Mouse (Mus musculus): ENCODE data around the gene Clip3. TPM values are rescaled to one million over a fixed set of nuclear protein-coding genes. Genes with fewer than 3 reads are reported as not detected.

Clip3 gene
- polyA plus RNA-seq, 1 experiment from 2014 or later: 0.76 TPM

- H3K27ac ChIP-seq (replicated peaks): peak within 1 kb of the TSS; percentile 98
- no peaks in the 10 kb centered on the region for H3K36me3 ChIP-seq (replicated peaks)
- H3K9ac ChIP-seq: peak within 1 kb of the TSS; percentile 70
- no peaks in the 10 kb centered on the region for H3K9me3 ChIP-seq (replicated peaks)
- H3K27me3 ChIP-seq: no peaks in the 10 kb centered on the region
- H3K4me3 ChIP-seq (replicated peaks): peak within 1 kb of the TSS; percentile 79
- H3K4me2 ChIP-seq: peak within 1 kb of the TSS; percentile 95
- under 1% methylated on average over 49 of the region's 49 CpGs for WGBS (ENCODE audit: insufficient replicate concordance)
- ATAC-seq (ENCODE audit: insufficient read depth): peak; percentile 91
- peaks cover 33% of the 10 kb centered on the region for H3K4me1 ChIP-seq (replicated peaks)
Observed at GRCm38 (mm10) chr7:30279951-30280669, 11.4 kb upstream of the Clip3 start, which contains the start of the genes Thap8 and Wdr62. Thap8 (plus strand) TSS chr7:30280094. Wdr62 (minus strand) TSS chr7:30280419.

- whole genome bisulfite sequencing (ENCODE audit: insufficient replicate concordance): under 1% methylated on average over 20 of the region's 20 CpGs
- peak; percentile 31 for ATAC-seq (ENCODE audit: insufficient read depth)
- Histone ChIP-seq H3K27ac (replicated peaks) (peak overlapping the region; percentile 98), H3K4me3 (replicated peaks) (peak overlapping the region; percentile 79), H3K9ac (peak overlapping the region; percentile 31), H3K4me2 (peak overlapping the region; percentile 95), H3K4me1 (replicated peaks) (peaks cover 33% of the 10 kb centered on the region), H3K36me3 (replicated peaks) (no peaks in the 10 kb centered on the region), H3K9me3 (replicated peaks) (no peaks in the 10 kb centered on the region), H3K27me3 (0 out of 2 replicates have a peak, but pooled peaks cover 3% of the 10 kb centered on the region)
Observed at GRCm38 (mm10) chr7:30280670-30281138, 10.8 kb upstream of the Clip3 start.

- no peak for ATAC-seq (ENCODE audit: insufficient read depth)
- 60% methylated on average over 4 of the region's 4 CpGs for WGBS (ENCODE audit: insufficient replicate concordance)
- Histone ChIP-seq H3K4me1 (replicated peaks) (peaks cover 33% of the 10 kb centered on the region), H3K9me3 (replicated peaks) (no peaks in the 10 kb centered on the region), H3K9ac (no peak overlapping the region), H3K36me3 (replicated peaks) (no peaks in the 10 kb centered on the region), H3K4me2 (peak overlapping the region; percentile 95), H3K27me3 (0 out of 2 replicates have a peak, but pooled peaks cover 7% of the 10 kb centered on the region), H3K27ac (replicated peaks) (no peak overlapping the region), H3K4me3 (replicated peaks) (no peak overlapping the region)
Observed at GRCm38 (mm10) chr7:30281522-30281921, 10.0 kb upstream of the Clip3 start.

- 63% methylated on average over 7 of the region's 7 CpGs for WGBS (ENCODE audit: insufficient replicate concordance)
- Histone ChIP-seq H3K27ac (replicated peaks) (no peak overlapping the region), H3K4me2 (no peak overlapping the region), H3K4me1 (replicated peaks) (peaks cover 30% of the 10 kb centered on the region), H3K9ac (no peak overlapping the region), H3K9me3 (replicated peaks) (no peaks in the 10 kb centered on the region), H3K36me3 (replicated peaks) (no peaks in the 10 kb centered on the region), H3K27me3 (0 out of 2 replicates have a peak, but pooled peaks cover 7% of the 10 kb centered on the region), H3K4me3 (replicated peaks) (no peak overlapping the region)
- ATAC-seq (ENCODE audit: insufficient read depth): no peak
Observed at GRCm38 (mm10) chr7:30282740-30283139, 8.8 kb upstream of the Clip3 start.

- Histone ChIP-seq H3K4me2 (no peak overlapping the region), H3K27me3 (peaks cover 28% of the 10 kb centered on the region), H3K4me1 (replicated peaks) (no peaks in the 10 kb centered on the region), H3K27ac (replicated peaks) (no peak overlapping the region), H3K36me3 (replicated peaks) (no peaks in the 10 kb centered on the region), H3K9me3 (replicated peaks) (no peaks in the 10 kb centered on the region), H3K9ac (no peak overlapping the region), H3K4me3 (replicated peaks) (no peak overlapping the region)
- 56% methylated on average over 8 of the region's 8 CpGs for WGBS (ENCODE audit: insufficient replicate concordance)
- ATAC-seq (ENCODE audit: insufficient read depth): no peak
Observed at GRCm38 (mm10) chr7:30286701-30287410, 4.7 kb upstream of the Clip3 start.

- Histone ChIP-seq H3K27ac (replicated peaks) (no peak overlapping the region), H3K9ac (no peak overlapping the region), H3K36me3 (replicated peaks) (no peaks in the 10 kb centered on the region), H3K27me3 (peaks cover 32% of the 10 kb centered on the region), H3K4me2 (no peak overlapping the region), H3K4me3 (replicated peaks) (no peak overlapping the region), H3K4me1 (replicated peaks) (no peaks in the 10 kb centered on the region), H3K9me3 (replicated peaks) (no peaks in the 10 kb centered on the region)
- no peak for ATAC-seq (ENCODE audit: insufficient read depth)
- WGBS (ENCODE audit: insufficient replicate concordance): 56% methylated on average over 6 of the region's 6 CpGs
Observed at GRCm38 (mm10) chr7:30288046-30288445, 3.5 kb upstream of the Clip3 start.

- H3K9me3 ChIP-seq (replicated peaks): no peaks in the 10 kb centered on the region
- no peak overlapping the region for H3K9ac ChIP-seq
- 52% methylated on average over 7 of the region's 7 CpGs for WGBS (ENCODE audit: insufficient replicate concordance)
- no peak for ATAC-seq (ENCODE audit: insufficient read depth)
- H3K4me2 ChIP-seq: no peak overlapping the region
- no peaks in the 10 kb centered on the region for H3K4me1 ChIP-seq (replicated peaks)
- H3K4me3 ChIP-seq (replicated peaks): no peak overlapping the region
- peaks cover 32% of the 10 kb centered on the region for H3K27me3 ChIP-seq
- H3K27ac ChIP-seq (replicated peaks): no peak overlapping the region
- no peaks in the 10 kb centered on the region for H3K36me3 ChIP-seq (replicated peaks)
Observed at GRCm38 (mm10) chr7:30289071-30289713, 2.3 kb upstream of the Clip3 start.

GRCm38 (mm10) chr7:30289714-30290399 lies 1.7 kb upstream of the Clip3 start:
- peaks cover 32% of the 10 kb centered on the region for H3K27me3 ChIP-seq
- no peaks in the 10 kb centered on the region for H3K36me3 ChIP-seq (replicated peaks)
- H3K4me1 ChIP-seq (replicated peaks): no peaks in the 10 kb centered on the region
- H3K27ac ChIP-seq (replicated peaks): no peak overlapping the region
- no peaks in the 10 kb centered on the region for H3K9me3 ChIP-seq (replicated peaks)
- WGBS (ENCODE audit: insufficient replicate concordance): 52% methylated on average over 10 of the region's 10 CpGs
- no peak overlapping the region for H3K9ac ChIP-seq
- ATAC-seq (ENCODE audit: insufficient read depth): no peak
- no peak overlapping the region for H3K4me3 ChIP-seq (replicated peaks)
- no peak overlapping the region for H3K4me2 ChIP-seq

GRCm38 (mm10) chr7:30293795-30294194 lies 2.3 kb downstream of the Clip3 start:
- Histone ChIP-seq H3K36me3 (replicated peaks) (no peaks in the 10 kb centered on the region), H3K27me3 (peaks cover 22% of the 10 kb centered on the region), H3K9ac (no peak overlapping the region), H3K4me3 (replicated peaks) (no peak overlapping the region), H3K4me1 (replicated peaks) (no peaks in the 10 kb centered on the region), H3K27ac (replicated peaks) (no peak overlapping the region), H3K9me3 (replicated peaks) (no peaks in the 10 kb centered on the region), H3K4me2 (no peak overlapping the region)
- no peak for ATAC-seq (ENCODE audit: insufficient read depth)
- WGBS (ENCODE audit: insufficient replicate concordance): 66% methylated on average over 13 of the region's 13 CpGs

- no peak overlapping the region for H3K4me3 ChIP-seq (replicated peaks)
- no peak overlapping the region for H3K27ac ChIP-seq (replicated peaks)
- H3K27me3 ChIP-seq: peaks cover 17% of the 10 kb centered on the region
- H3K4me1 ChIP-seq (replicated peaks): no peaks in the 10 kb centered on the region
- no peaks in the 10 kb centered on the region for H3K9me3 ChIP-seq (replicated peaks)
- 59% methylated on average over 5 of the region's 5 CpGs for WGBS (ENCODE audit: insufficient replicate concordance)
- no peak overlapping the region for H3K9ac ChIP-seq
- no peak overlapping the region for H3K4me2 ChIP-seq
- no peak for ATAC-seq (ENCODE audit: insufficient read depth)
- H3K36me3 ChIP-seq (replicated peaks): no peaks in the 10 kb centered on the region
Observed at GRCm38 (mm10) chr7:30294296-30294695, 2.8 kb downstream of the Clip3 start.

Measured in liver, embryonic 15.5 days (tissue).